Mouse (Mus musculus) ES-Bruce4 (cell line): ENCODE results near the gene Adipoq.

Source experiments
- CTCF ChIP-seq: IDR thresholded peaks from one replicate; pipeline ENCODE4 v1.8.1; 2011; ENCODE audit warnings: low read depth, low read length
- EP300 ChIP-seq: IDR thresholded peaks from 2 replicates; pipeline ENCODE4 v1.6.1; 2011; ENCODE audit warnings: low read depth, low read length; ENCODE audit not compliant: insufficient read depth
- POLR2A ChIP-seq: IDR thresholded peaks from one replicate; pipeline ENCODE4 v1.8.1; 2011; ENCODE audit warnings: low read length; ENCODE audit not compliant: insufficient read depth

- TF ChIP-seq CTCF (no peak), EP300 (no peak), POLR2A (no peak)
Observed at GRCm38 (mm10) chr16:23175956-23176355, 29.6 kb downstream of the Adipoq start.
